Mouse (Mus musculus) heart, adult 10 weeks (tissue): Measurements from ENCODE around the gene Spcs2. TPM values are rescaled to one million over a fixed set of nuclear protein-coding genes. Genes with fewer than 3 reads are reported as not detected.

Experiments used
- polyA plus RNA-seq: library from polyadenylated mRNA; stranded (reverse); fragments of 350-450 nt; fragmentation: Illumina TruSeq; extraction: RNeasy Lipid Tissue Mini Kit (QIAGEN cat#74804); gene quantifications from one replicate; pipeline ENCODE4 v1.2.3, GENCODE M21; 2014; ENCODE audit warnings: low read depth, low replicate concordance

Gene Spcs2
- 73.8 TPM for polyA plus RNA-seq

GRCm38 (mm10) chr7:99863362-99863761 lies at the start of gene Spcs2:
Spcs2 (minus strand) TSS chr7:99863462.

GRCm38 (mm10) chr7:99858813-99859585 lies 4.3 kb downstream of the Spcs2 start, which contains the start of gene Xrra1:
Xrra1 (plus strand) TSS chr7:99859116.

GRCm38 (mm10) chr7:99828083-99828570 lies 35.1 kb downstream of the Spcs2 start, which contains the start of gene Neu3:
Neu3 (minus strand) TSS chr7:99828417.

Other genes with a start within 250 kb of the Spcs2 start
- 2.2 TPM for gene Tpbgl, start 236.4 kb downstream of the Spcs2 start, polyA plus RNA-seq
- gene Slco2b1, start 152.1 kb downstream of the Spcs2 start, polyA plus RNA-seq, result 10.3 TPM
- gene Olfr520, start 133.2 kb downstream of the Spcs2 start, polyA plus RNA-seq, result not detected
- not detected for gene Olfr521, start 100.0 kb downstream of the Spcs2 start, polyA plus RNA-seq
- 5.5 TPM for gene Neu3, start 35.0 kb downstream of the Spcs2 start, polyA plus RNA-seq
- gene Xrra1, start 4.3 kb downstream of the Spcs2 start, polyA plus RNA-seq, result not detected
- 5.1 TPM for gene Rnf169, start 117.0 kb upstream of the Spcs2 start, polyA plus RNA-seq
- not detected for gene Chrdl2, start 142.7 kb upstream of the Spcs2 start, polyA plus RNA-seq